Mouse (Mus musculus) olfactory bulb, adult 2 months (tissue): ENCODE data around the gene Amdhd1. TPM values are rescaled to one million over a fixed set of nuclear protein-coding genes. Genes with fewer than 3 reads are reported as not detected.
"Not testable (repeated sequence)": the region's sequence is repeated elsewhere in the genome, so short reads cannot be mapped to it uniquely, and the experiment has no call there.

Experiments
- H3K27ac ChIP-seq: fragments of 200-500 bp; 2 replicates; pipeline ENCODE4 v1.5.1; 2012; ENCODE audit warnings: low read depth, low read length; ENCODE audit not compliant: insufficient read depth
- H3K4me1 ChIP-seq: fragments of 200-500 bp; 2 replicates; pipeline ENCODE4 v1.6.1; 2012; ENCODE audit warnings: low read length; ENCODE audit not compliant: control insufficient read depth, insufficient read depth
- H3K4me3 ChIP-seq: fragments of 200-500 bp; 2 replicates; pipeline ENCODE4 v1.5.1; 2012; ENCODE audit warnings: mild to moderate bottlenecking, low read depth, low read length, moderate library complexity; ENCODE audit not compliant: insufficient read depth
- CTCF ChIP-seq: fragments of 200-500 bp; IDR thresholded peaks from 2 replicates; pipeline ENCODE4 v1.5.1; 2012; ENCODE audit warnings: low read depth, mild to moderate bottlenecking, low read length, moderate library complexity; ENCODE audit not compliant: insufficient read depth
- POLR2A ChIP-seq: fragments of 200-500 bp; IDR thresholded peaks from 2 replicates; pipeline ENCODE4 v1.6.1; 2012; ENCODE audit warnings: mild to moderate bottlenecking, low read depth, low read length, moderate library complexity; ENCODE audit not compliant: insufficient read depth
- WGBS: fragments of 180-500 bp; shearing (Covaris S2); methylation state at CpG from one replicate; pipeline ENCODE4 v1.1.7; 2018; 5-methylcytosine and 5-hydroxymethylcytosine counted together
- polyA plus RNA-seq: library from polyadenylated mRNA; stranded (reverse); fragments of >200 nt; gene quantifications from 2 replicates; pipeline ENCODE4 v1.2.4, GENCODE M21; 2012; ENCODE audit warnings: low replicate concordance; ENCODE audit not compliant: missing spikeins, insufficient read depth, insufficient read length

Gene Amdhd1
- polyA plus RNA-seq, 1 experiment: not detected

- Histone ChIP-seq H3K4me1 (no peaks in the 10 kb centered on the region; the same call in 1 of the 2 replicates), H3K4me3 (no peak overlapping the region), H3K27ac (no peak overlapping the region)
- WGBS: 91% methylated on average over 11 of the region's 11 CpGs
- TF ChIP-seq CTCF (no peak), POLR2A (no peak)
Measured at GRCm38 (mm10) chr10:93567841-93568566, 28.2 kb upstream of the Amdhd1 start.

GRCm38 (mm10) chr10:93567066-93567465 lies 27.2 kb upstream of the Amdhd1 start:
- TF ChIP-seq POLR2A (no peak), CTCF (no peak)
- H3K4me1 ChIP-seq: no peaks in the 10 kb centered on the region; the same call in 1 of the 2 replicates
- WGBS: 91% methylated on average over 10 of the region's 10 CpGs
- no peak overlapping the region for H3K27ac ChIP-seq
- H3K4me3 ChIP-seq: no peak overlapping the region

GRCm38 (mm10) chr10:93564518-93565090 lies 24.8 kb upstream of the Amdhd1 start:
- Histone ChIP-seq H3K4me1 (peaks cover under 1% of the 10 kb centered on the region; the same call in 1 of the 2 replicates), H3K27ac (no peak overlapping the region), H3K4me3 (no peak overlapping the region)
- WGBS: 93% methylated on average over 14 of the region's 14 CpGs
- no peak for TF ChIP-seq CTCF
- TF ChIP-seq POLR2A: no peak

GRCm38 (mm10) chr10:93559786-93560185 lies 20.0 kb upstream of the Amdhd1 start:
- Histone ChIP-seq H3K4me3 (no peak overlapping the region), H3K27ac (no peak overlapping the region), H3K4me1 (0 out of 2 replicates have a peak, but pooled peaks cover 4% of the 10 kb centered on the region)
- TF ChIP-seq CTCF (no peak), POLR2A (no peak)
- WGBS: 72% methylated on average over 9 of the region's 9 CpGs

GRCm38 (mm10) chr10:93557971-93558370 lies 18.1 kb upstream of the Amdhd1 start:
- WGBS: 83% methylated on average over 2 of the region's 2 CpGs
- H3K4me1 ChIP-seq, H3K4me3 ChIP-seq, H3K27ac ChIP-seq: not testable (repeated sequence)

GRCm38 (mm10) chr10:93552596-93552995 lies 12.8 kb upstream of the Amdhd1 start:
- no peaks in the 10 kb centered on the region for H3K4me1 ChIP-seq
- no peak overlapping the region for H3K4me3 ChIP-seq
- TF ChIP-seq POLR2A (no peak), CTCF (no peak)
- no peak overlapping the region for H3K27ac ChIP-seq
- 90% methylated on average over 8 of the region's 8 CpGs for WGBS

GRCm38 (mm10) chr10:93549821-93550220 lies 10.0 kb upstream of the Amdhd1 start:
- no peak for TF ChIP-seq POLR2A
- TF ChIP-seq CTCF: no peak

GRCm38 (mm10) chr10:93548991-93549390 lies 9.2 kb upstream of the Amdhd1 start:
- TF ChIP-seq POLR2A (no peak), CTCF (0 out of 2 replicates have a peak, but pooled peaks have one; percentile 15)
- Histone ChIP-seq H3K27ac (no peak overlapping the region), H3K4me1 (no peaks in the 10 kb centered on the region), H3K4me3 (no peak overlapping the region)
- WGBS: 15% methylated on average over 7 of the region's 7 CpGs

More at GRCm38 (mm10) chr10:93549821-93550220, 10.0 kb upstream of the Amdhd1 start:
- Histone ChIP-seq H3K4me1 (no peaks in the 10 kb centered on the region), H3K27ac (no peak overlapping the region), H3K4me3 (no peak overlapping the region)
- WGBS: 91% methylated on average over 10 of the region's 10 CpGs

- H3K4me1 ChIP-seq: no peaks in the 10 kb centered on the region
- TF ChIP-seq CTCF: no peak
- no peak for TF ChIP-seq POLR2A
- H3K4me3 ChIP-seq: no peak overlapping the region
- WGBS: 96% methylated on average over 4 of the region's 4 CpGs
- no peak overlapping the region for H3K27ac ChIP-seq
Measured at GRCm38 (mm10) chr10:93547741-93548270, 8.0 kb upstream of the Amdhd1 start.
